Comparison of ENCODE assay signal across 8 mouse cellular contexts in genomic region chr15:83122566-83123145, GRCm38 (mm10). TPM values are rescaled to one million over a fixed set of nuclear protein-coding genes. Genes with fewer than 3 reads are reported as not detected.
A peak's percentile ranks its signal among the peaks of the same experiment; 100 is the strongest.
DNase-seq lines count a peak whose midpoint lies in the region; ATAC-seq and TF ChIP-seq lines count a peak whose summit lies in the region.

Gene Rrp7a (minus strand): TSS chr15:83122801.

- peaks cover 11% of the 10 kb centered on the region for H3K4me1 ChIP-seq in hindbrain, embryonic 14.5 days (replicated peaks; ENCODE audit: control insufficient read depth, insufficient read depth, low read length)

- CTCF ChIA-PET in Patski (lab: Charles Lee) = no interaction called here

- H3K27ac ChIP-seq in hindbrain, embryonic 14.5 days = peak within 1 kb of the TSS; percentile 88

- 10% methylated on average over 32 of the region's 32 CpGs for WGBS in hindbrain, embryonic 14.5 days

- POLR2A ChIA-PET in Patski (lab: Charles Lee) = interaction anchor here (0.9 to 1.1 kb wide), 2 partner anchors 17 to 49 kb away, joined by 3 to 4 read pairs; no protein-coding TSS in a partner anchor

- peak within 1 kb of the TSS; percentile 75 for H3K4me2 ChIP-seq in hindbrain, embryonic 14.5 days (replicated peaks)

- DNase-seq in Patski (ENCODE audit: low read depth, low spot score) = no peak
- peak; percentile 91 to 94 for DNase-seq in cerebellum, postnatal 14 days
- peak; percentile 84 to 89 for DNase-seq in frontal cortex, postnatal 25 days (ENCODE audit: low spot score in 2 of 2)
- peak; percentile 86 for DNase-seq in hindbrain, embryonic 14.5 days (ENCODE audit: low spot score)
- peak; percentile 92 to 94 for DNase-seq in layer of hippocampus, postnatal 36 days
- DNase-seq in lung, postnatal 36 days = peak; percentile 96
- DNase-seq in retina, postnatal 1 day = peak; percentile 94
- peak; percentile 90 to 94 for DNase-seq in urinary bladder, adult 18-20 months (ENCODE audit: low spot score in 2 of 2)

- TF ChIP-seq CTCF in Patski (IDR thresholded peaks at IDR 0.05) = no peak

- in situ Hi-C loops in Patski (cut with MboI; ENCODE audit: low pct_unique_long_range_greater_than_20kb) = no loop called here

- H3K27me3 ChIP-seq in Patski = no peaks in the 10 kb centered on the region
- H3K27me3 ChIP-seq in hindbrain, embryonic 14.5 days (ENCODE audit: control insufficient read depth, insufficient read depth, low read length) = no peaks in the 10 kb centered on the region

- peak; percentile 93 for ATAC-seq in Patski
- peak; percentile 89 for ATAC-seq in hindbrain, embryonic 14.5 days (ENCODE audit: low FRiP score)

- peak within 1 kb of the TSS; percentile 89 for H3K4me3 ChIP-seq in hindbrain, embryonic 14.5 days (replicated peaks; ENCODE audit: low read length)

- H3K9ac ChIP-seq in hindbrain, embryonic 14.5 days = peak within 1 kb of the TSS; percentile 77

- H3K9me3 ChIP-seq in hindbrain, embryonic 14.5 days (ENCODE audit: control insufficient read depth, low read length) = no peaks in the 10 kb centered on the region

- peaks cover 43% of the 10 kb centered on the region for H3K36me3 ChIP-seq in hindbrain, embryonic 14.5 days (replicated peaks; ENCODE audit: control insufficient read depth, insufficient read depth)

RNA-seq across cellular contexts. Expression of gene Rrp7a, which starts in this region (rescaled TPM):
- polyA plus RNA-seq in Patski (2021) = 90.6 TPM
- polyA plus RNA-seq in hindbrain, embryonic 14.5 days (2014; fragmentation: Nextera tagmentation; extraction: Ambion mirVana) = 64.7 and 68.2 TPM in 2 replicates
- total RNA-seq in layer of hippocampus, postnatal 36 days (2021) = 100 to 1,000 TPM; 150 to 152 TPM
